Mouse (Mus musculus): Measurements from ENCODE around the gene Krtdap. TPM values are rescaled to one million over a fixed set of nuclear protein-coding genes. Genes with fewer than 3 reads are reported as not detected.

Gene Krtdap
- polyA plus RNA-seq, 1 experiment from 2014 or later: not detected

GRCm38 (mm10) chr7:30763456-30763855 lies 24.2 kb upstream of the Krtdap start, which contains the start of gene Dmkn:
Gene Dmkn (plus strand): TSS chr7:30763756.
- 49% methylated on average over 5 of the region's 5 CpGs for WGBS
- Histone ChIP-seq H3K4me2 (no peak within 1 kb of the TSS), H3K27ac (no peak within 1 kb of the TSS), H3K4me1 (replicated peaks) (no peaks in the 10 kb centered on the region), H3K9me3 (no peaks in the 10 kb centered on the region), H3K9ac (replicated peaks) (no peak within 1 kb of the TSS), H3K36me3 (no peaks in the 10 kb centered on the region), H3K27me3 (peaks cover 22% of the 10 kb centered on the region), H3K4me3 (replicated peaks) (no peak within 1 kb of the TSS)
- ATAC-seq (ENCODE audit: insufficient number of reproducible peaks, insufficient read depth, low FRiP score, low TSS enrichment, low read depth): no peak

DNA sequence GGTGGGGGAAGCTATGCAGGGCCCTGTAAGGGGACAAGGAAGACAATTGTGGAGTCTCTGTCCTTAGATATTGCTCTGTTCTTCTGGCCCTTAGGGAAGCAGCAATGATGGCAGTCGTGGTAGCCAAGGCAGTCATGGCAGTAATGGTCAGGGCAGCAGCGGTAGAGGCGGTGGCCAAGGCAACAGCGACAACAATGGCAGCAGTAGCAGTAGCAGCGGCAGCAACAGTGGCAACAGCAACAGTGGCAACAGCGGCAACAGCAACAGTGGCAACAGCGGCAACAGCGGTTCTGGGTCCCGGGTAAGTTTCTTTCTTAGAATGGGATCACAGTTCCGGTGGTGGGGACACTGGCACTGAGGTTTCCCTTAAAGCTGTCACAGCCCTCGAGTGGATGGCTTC lies 22.5 kb upstream of the Krtdap start:
- Histone ChIP-seq H3K27ac (no peak overlapping the region), H3K4me2 (peak overlapping the region; percentile 17; the same call in 1 of the 2 replicates), H3K27me3 (peaks cover 27% of the 10 kb centered on the region), H3K9me3 (no peaks in the 10 kb centered on the region), H3K4me1 (replicated peaks) (no peaks in the 10 kb centered on the region), H3K36me3 (no peaks in the 10 kb centered on the region), H3K9ac (replicated peaks) (no peak overlapping the region; the same call in 1 of the 2 replicates), H3K4me3 (replicated peaks) (no peak overlapping the region)
- 35% methylated on average over 11 of the region's 11 CpGs for WGBS
- ATAC-seq (ENCODE audit: insufficient number of reproducible peaks, insufficient read depth, low FRiP score, low TSS enrichment, low read depth): no peak

GRCm38 (mm10) chr7:30766408-30766807 lies 21.3 kb upstream of the Krtdap start:
- Histone ChIP-seq H3K4me3 (replicated peaks) (no peak overlapping the region), H3K27ac (no peak overlapping the region), H3K27me3 (peaks cover 27% of the 10 kb centered on the region), H3K4me2 (no peak overlapping the region), H3K36me3 (no peaks in the 10 kb centered on the region), H3K9ac (replicated peaks) (no peak overlapping the region), H3K9me3 (peaks cover 3% of the 10 kb centered on the region; the same call in 1 of the 2 replicates), H3K4me1 (replicated peaks) (no peaks in the 10 kb centered on the region)
- no peak for ATAC-seq (ENCODE audit: insufficient number of reproducible peaks, insufficient read depth, low FRiP score, low TSS enrichment, low read depth)
- WGBS: 86% methylated on average over 4 of the region's 4 CpGs

GRCm38 (mm10) chr7:30769236-30769635 lies 18.5 kb upstream of the Krtdap start:
- 34% methylated on average over 9 of the region's 9 CpGs for WGBS
- Histone ChIP-seq H3K9me3 (peaks cover 3% of the 10 kb centered on the region; the same call in 1 of the 2 replicates), H3K4me2 (no peak overlapping the region), H3K27me3 (peaks cover 21% of the 10 kb centered on the region), H3K4me1 (replicated peaks) (no peaks in the 10 kb centered on the region), H3K36me3 (no peaks in the 10 kb centered on the region), H3K27ac (no peak overlapping the region), H3K9ac (replicated peaks) (no peak overlapping the region), H3K4me3 (replicated peaks) (no peak overlapping the region)
- no peak for ATAC-seq (ENCODE audit: insufficient number of reproducible peaks, insufficient read depth, low FRiP score, low TSS enrichment, low read depth)

DNA sequence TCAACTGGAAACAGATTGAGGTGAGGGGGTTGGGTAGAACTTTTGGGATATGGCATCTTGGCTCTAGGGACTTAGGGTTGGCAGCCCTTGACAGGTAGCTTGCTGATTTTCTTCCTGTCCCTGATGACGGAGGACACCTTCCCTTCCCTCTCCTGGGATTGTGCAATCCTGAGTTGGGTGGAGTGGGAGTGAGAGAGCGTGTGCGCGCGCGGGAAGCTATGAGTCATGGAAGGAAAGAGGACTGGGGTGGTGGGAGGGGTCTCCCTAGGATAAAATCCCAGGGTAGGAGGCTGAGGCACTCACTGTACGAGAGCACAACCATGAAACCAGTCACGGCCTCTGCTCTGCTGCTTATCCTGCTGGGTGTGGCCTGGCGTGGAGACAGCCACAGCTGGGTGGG lies 11.6 kb upstream of the Krtdap start:
- 92% methylated on average over 9 of the region's 9 CpGs for WGBS
- Histone ChIP-seq H3K27me3 (no peaks in the 10 kb centered on the region), H3K36me3 (no peaks in the 10 kb centered on the region), H3K4me3 (replicated peaks) (no peak overlapping the region), H3K9me3 (peaks cover 3% of the 10 kb centered on the region; the same call in 1 of the 2 replicates), H3K4me2 (no peak overlapping the region), H3K4me1 (replicated peaks) (no peaks in the 10 kb centered on the region), H3K27ac (no peak overlapping the region), H3K9ac (replicated peaks) (no peak overlapping the region)
- no peak for ATAC-seq (ENCODE audit: insufficient number of reproducible peaks, insufficient read depth, low FRiP score, low TSS enrichment, low read depth)

DNA sequence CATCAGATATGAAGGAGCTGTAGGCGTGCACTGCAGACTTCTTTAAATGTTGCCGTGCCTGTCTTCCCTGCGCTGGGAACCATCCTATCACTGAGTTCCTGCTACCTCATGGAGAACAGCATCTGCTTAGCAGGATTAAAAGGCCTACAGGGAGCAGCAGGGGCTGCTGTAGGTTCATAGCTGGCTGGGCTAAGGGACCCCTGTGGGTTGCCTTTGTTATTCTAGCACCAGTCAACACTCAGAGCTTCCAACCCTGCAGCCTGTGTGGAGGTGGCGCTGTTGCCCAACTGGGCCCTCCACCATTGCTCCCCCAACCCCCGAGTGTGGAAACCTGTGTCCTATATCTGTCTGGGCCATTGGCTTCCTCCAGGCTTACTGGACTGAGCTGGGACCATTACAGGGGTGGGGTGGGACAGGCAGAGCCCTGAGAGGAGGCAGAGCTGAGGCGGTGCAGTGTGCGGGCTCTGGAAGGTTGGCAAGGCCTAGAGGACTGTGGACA lies 10.6 kb upstream of the Krtdap start:
- 57% methylated on average over 7 of the region's 7 CpGs for WGBS

DNA sequence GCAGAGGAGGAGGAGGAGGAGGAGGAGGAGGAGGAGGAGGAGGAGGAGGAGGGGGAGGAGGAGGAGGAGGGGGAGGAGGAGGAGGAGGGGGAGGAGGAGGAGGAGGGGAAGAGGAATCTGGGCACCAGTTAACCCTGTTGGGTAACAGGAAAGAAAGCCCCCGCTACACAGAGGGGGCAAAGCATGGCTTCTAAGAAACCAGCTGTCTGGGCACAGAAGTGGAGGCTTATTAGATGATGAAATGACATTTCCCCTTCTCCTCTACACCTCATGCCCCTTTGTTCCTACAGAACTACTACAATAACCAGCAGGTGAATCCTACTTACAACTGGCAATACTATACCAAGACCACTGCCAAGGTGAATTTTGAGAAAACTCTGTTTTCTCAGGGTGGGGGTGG lies 9.8 kb upstream of the Krtdap start:
- no peaks in the 10 kb centered on the region for H3K9me3 ChIP-seq
- ATAC-seq (ENCODE audit: insufficient number of reproducible peaks, insufficient read depth, low FRiP score, low TSS enrichment, low read depth): no peak
- H3K36me3 ChIP-seq: no peaks in the 10 kb centered on the region
- no peak overlapping the region for H3K4me3 ChIP-seq (replicated peaks)
- H3K27me3 ChIP-seq: no peaks in the 10 kb centered on the region
- H3K4me1 ChIP-seq (replicated peaks): no peaks in the 10 kb centered on the region
- H3K9ac ChIP-seq (replicated peaks): 0 out of 2 replicates have a peak overlapping the region, but pooled peaks have one; percentile 23
- WGBS: 71% methylated on average over 1 of the region's 1 CpGs
- H3K27ac ChIP-seq: no peak overlapping the region
- H3K4me2 ChIP-seq: no peak overlapping the region

More for the DNA sequence above, 10.6 kb upstream of the Krtdap start:
- no peaks in the 10 kb centered on the region for H3K27me3 ChIP-seq
- H3K9me3 ChIP-seq: no peaks in the 10 kb centered on the region
- no peak overlapping the region for H3K9ac ChIP-seq (replicated peaks)
- no peak overlapping the region for H3K27ac ChIP-seq
- H3K36me3 ChIP-seq: no peaks in the 10 kb centered on the region
- no peak for ATAC-seq (ENCODE audit: insufficient number of reproducible peaks, insufficient read depth, low FRiP score, low TSS enrichment, low read depth)
- no peak overlapping the region for H3K4me2 ChIP-seq
- no peaks in the 10 kb centered on the region for H3K4me1 ChIP-seq (replicated peaks)
- no peak overlapping the region for H3K4me3 ChIP-seq (replicated peaks)

GRCm38 (mm10) chr7:30781792-30782191 lies 5.9 kb upstream of the Krtdap start:
- no peak overlapping the region for H3K4me2 ChIP-seq
- no peak for ATAC-seq (ENCODE audit: insufficient number of reproducible peaks, insufficient read depth, low FRiP score, low TSS enrichment, low read depth)
- no peak overlapping the region for H3K9ac ChIP-seq (replicated peaks)
- 82% methylated on average over 4 of the region's 4 CpGs for WGBS
- no peaks in the 10 kb centered on the region for H3K36me3 ChIP-seq
- H3K4me1 ChIP-seq (replicated peaks): no peaks in the 10 kb centered on the region
- H3K27ac ChIP-seq: no peak overlapping the region
- no peaks in the 10 kb centered on the region for H3K9me3 ChIP-seq
- H3K4me3 ChIP-seq (replicated peaks): no peak overlapping the region
- H3K27me3 ChIP-seq: no peaks in the 10 kb centered on the region

DNA sequence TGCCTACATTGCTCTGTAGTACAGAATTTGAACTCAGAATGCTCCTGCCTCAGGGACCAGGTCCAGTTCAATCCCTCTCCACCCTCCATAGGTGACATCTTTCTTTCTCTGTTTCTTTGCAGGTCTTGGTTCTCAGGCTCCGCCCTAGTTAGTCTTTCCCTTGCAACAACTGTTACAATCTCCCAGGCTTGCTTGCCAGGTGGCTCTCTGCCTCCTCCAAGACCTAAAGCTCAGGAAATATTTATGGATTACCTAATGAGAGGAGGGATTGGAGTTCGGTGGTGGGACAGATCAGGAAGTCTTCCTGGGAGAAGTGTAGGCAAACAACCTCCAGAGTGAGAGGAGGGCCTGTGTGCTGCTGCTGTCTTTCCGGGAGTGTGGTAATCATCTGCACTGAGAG lies 5.0 kb upstream of the Krtdap start:
- peaks cover 2% of the 10 kb centered on the region; the same call in 1 of the 2 replicates for H3K27me3 ChIP-seq
- H3K4me2 ChIP-seq: no peak overlapping the region
- no peak overlapping the region for H3K9ac ChIP-seq (replicated peaks)
- H3K27ac ChIP-seq: no peak overlapping the region
- no peaks in the 10 kb centered on the region for H3K4me1 ChIP-seq (replicated peaks)
- H3K36me3 ChIP-seq: no peaks in the 10 kb centered on the region
- no peaks in the 10 kb centered on the region for H3K9me3 ChIP-seq
- no peak overlapping the region for H3K4me3 ChIP-seq (replicated peaks)
- WGBS: 71% methylated on average over 3 of the region's 3 CpGs
- no peak for ATAC-seq (ENCODE audit: insufficient number of reproducible peaks, insufficient read depth, low FRiP score, low TSS enrichment, low read depth)

DNA sequence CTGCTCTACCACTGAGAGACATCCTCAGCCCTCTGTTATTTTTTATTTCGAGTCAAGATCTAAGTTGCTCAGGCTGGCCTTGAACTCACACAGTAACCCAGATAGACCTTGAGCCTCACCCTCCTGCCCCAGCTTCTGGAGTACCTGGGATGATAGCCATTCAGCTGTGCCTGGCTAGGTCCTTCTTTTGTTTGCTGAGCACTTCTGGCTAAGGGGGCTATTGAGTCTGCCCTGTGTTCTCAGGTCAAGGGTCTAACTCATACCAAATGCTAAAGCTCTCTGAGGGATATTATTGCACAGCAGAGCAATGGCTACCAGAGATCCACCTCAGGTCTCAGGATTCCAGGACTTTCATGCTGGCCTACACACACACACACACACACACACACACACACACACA lies 2.5 kb upstream of the Krtdap start:
- Histone ChIP-seq H3K4me3 (replicated peaks) (no peak overlapping the region), H3K4me1 (replicated peaks) (no peaks in the 10 kb centered on the region), H3K27ac (no peak overlapping the region), H3K36me3 (no peaks in the 10 kb centered on the region), H3K9ac (replicated peaks) (no peak overlapping the region), H3K4me2 (no peak overlapping the region), H3K27me3 (peaks cover 14% of the 10 kb centered on the region), H3K9me3 (no peaks in the 10 kb centered on the region)
- no peak for ATAC-seq (ENCODE audit: insufficient number of reproducible peaks, insufficient read depth, low FRiP score, low TSS enrichment, low read depth)
- 93% methylated on average over 1 of the region's 1 CpGs for WGBS

- Histone ChIP-seq H3K9me3 (no peaks in the 10 kb centered on the region), H3K36me3 (no peaks in the 10 kb centered on the region), H3K27ac (no peak overlapping the region), H3K4me2 (no peak overlapping the region), H3K4me1 (replicated peaks) (no peaks in the 10 kb centered on the region), H3K9ac (replicated peaks) (no peak overlapping the region), H3K4me3 (replicated peaks) (no peak overlapping the region), H3K27me3 (peaks cover 14% of the 10 kb centered on the region)
- no peak for ATAC-seq (ENCODE audit: insufficient number of reproducible peaks, insufficient read depth, low FRiP score, low TSS enrichment, low read depth)
- 66% methylated on average over 13 of the region's 13 CpGs for WGBS
Measured at GRCm38 (mm10) chr7:30785721-30786546, 1.8 kb upstream of the Krtdap start.
